Mouse (Mus musculus): Measurements from ENCODE around the gene Apbb1. TPM values are rescaled to one million over a fixed set of nuclear protein-coding genes. Genes with fewer than 3 reads are reported as not detected.

Apbb1 gene
- polyA plus RNA-seq, 2 experiments from 2014 or later, result 7.5 to 10.2 TPM

DNA sequence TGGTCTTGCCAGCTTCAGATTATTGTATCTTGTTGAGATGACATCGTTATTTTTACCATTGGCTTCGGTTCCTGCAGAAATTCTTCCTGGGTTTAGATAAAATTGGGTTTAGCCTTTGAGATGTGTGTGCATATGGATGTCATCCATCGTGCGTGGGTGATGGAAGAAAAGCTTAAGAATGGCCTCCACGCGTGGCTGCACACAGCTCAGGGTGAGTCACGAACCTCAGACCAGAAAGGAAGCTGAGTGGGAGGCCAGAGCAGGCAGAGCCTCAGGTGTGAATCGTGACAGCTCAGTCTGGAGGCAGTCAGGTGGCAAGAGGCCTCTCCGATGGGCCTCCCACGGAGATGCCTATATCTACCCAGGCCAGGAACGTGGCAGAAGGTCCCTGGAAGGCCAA lies 62.1 kb downstream of the Apbb1 start:
- ATAC-seq, result no peak

DNA sequence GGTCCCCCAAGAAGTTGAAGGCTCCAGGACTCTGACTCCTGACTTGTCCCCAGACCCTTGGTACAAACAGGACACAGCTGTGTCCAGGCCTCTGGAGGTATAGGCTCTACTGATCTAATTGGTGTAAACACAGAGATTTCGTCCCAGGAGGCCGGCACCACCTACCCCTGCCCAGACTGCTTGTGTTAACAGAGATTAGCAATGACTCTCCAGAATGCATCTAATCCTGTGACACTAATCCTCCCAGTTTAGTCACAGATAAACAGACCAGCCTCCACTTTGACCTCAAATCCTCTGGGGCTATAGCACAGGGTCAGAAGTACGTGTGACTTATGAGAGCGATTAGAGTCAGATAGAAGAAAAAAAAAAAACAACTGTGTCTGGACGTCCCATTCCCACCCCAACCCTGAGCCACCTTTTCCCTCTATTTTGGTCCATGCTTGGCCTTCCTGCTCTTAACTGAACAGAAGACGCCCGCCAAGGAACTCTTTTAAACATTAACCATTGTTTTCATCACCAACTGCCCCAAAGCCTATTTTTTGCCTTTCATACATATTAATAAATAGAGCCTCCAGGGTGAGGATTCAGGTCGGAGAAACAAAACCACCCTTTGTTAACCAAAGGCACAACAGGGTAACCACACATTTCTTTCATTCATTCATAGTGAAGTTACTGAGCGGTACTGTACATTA lies 64.6 kb downstream of the Apbb1 start:
- no peak for ATAC-seq

DNA sequence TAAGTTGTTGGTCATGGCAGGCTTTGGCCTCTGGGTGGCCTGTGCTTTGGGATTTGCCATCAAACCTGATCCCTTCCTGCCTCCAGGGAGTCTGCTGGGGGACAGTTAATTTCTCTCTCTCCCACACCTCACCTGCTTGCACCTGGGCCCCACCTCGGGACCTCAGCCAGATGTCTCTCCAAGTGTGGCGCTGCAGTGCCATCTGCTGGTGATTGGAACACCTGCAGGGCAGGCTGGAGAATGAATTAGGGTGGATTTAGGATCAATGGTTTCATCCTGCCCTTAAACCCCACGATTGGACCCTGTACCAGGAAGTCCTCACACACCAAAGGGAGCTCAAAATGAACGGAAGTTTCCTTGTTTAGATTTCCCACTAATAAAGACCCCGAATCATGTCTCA lies 66.3 kb downstream of the Apbb1 start:
- ATAC-seq, result peak; percentile 70

DNA sequence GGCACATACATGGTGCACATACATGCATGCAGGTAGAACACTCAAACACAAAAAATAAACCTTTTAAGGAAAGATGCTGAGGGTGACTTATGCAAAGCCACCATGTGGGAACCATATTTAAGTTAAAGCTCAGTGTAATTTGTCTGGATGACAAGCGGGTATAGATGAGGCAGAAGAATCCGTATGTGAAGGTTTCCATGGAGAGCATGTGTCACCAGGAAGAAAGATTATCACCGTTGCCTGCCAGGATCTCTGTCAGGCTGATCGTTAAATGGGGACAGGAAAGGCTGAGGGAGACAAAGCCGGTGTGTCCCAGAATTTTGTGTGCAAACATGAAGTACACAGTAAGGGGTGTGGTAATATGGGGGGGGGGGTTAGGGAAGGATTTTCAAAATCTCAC lies 66.9 kb downstream of the Apbb1 start:
- ATAC-seq, result no peak

DNA sequence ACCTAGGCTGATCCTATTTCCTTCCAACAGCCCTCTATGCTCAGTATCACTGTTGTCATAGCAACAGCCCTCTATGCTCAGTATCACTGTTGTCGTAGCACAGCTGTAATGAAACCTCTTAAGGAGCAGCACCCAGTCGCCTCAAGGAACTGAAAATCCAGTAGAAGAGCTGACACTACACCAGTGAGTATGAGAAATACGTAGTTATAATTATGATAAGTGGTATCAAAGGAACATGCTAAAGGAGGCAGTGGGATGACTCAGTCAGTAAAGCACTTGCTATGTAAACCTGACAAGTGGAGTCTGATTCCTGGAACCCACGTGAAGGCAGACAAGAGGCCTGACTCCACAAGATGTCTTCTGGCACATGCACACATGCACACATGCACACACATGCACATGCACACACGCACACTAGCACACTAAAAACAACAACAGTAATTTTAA lies 67.6 kb downstream of the Apbb1 start:
- ATAC-seq, result no peak

DNA sequence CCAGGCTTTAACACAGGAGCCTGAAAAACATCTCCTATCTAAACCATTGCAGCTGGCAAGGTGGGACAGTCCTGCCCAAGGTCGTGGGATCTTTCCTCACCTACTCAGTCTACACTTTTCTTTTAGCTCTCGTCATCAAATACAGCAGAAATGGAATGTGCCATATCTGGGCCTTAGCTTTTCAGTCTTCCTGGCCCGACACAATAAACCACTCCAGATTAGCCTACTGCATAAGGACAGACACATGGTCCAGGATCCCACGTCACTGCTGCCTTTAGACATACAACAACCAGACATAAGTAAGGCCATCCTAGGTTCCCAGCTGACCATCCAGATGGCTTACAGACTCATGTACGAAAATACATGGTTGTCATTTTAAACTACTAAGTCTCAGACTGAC lies 71.3 kb downstream of the Apbb1 start:
- no peak for ATAC-seq

Other genes with a start within 250 kb of the Apbb1 start
- not detected for gene Olfr690, start 247.5 kb downstream of the Apbb1 start, polyA plus RNA-seq (2017; shearing (Covaris generic))
- not detected for gene Olfr691, start 239.4 kb downstream of the Apbb1 start, polyA plus RNA-seq (2017; shearing (Covaris generic))
- not detected for gene Olfr692, start 213.4 kb downstream of the Apbb1 start, polyA plus RNA-seq (2017; shearing (Covaris generic))
- not detected for gene Gm5901, start 206.6 kb downstream of the Apbb1 start, polyA plus RNA-seq (2017; shearing (Covaris generic))
- 10 to 100 TPM in 1 of 2 experiments, 1 to 10 TPM in 1; 9.6 to 27.0 TPM for gene Fam160a2, start 181.6 kb downstream of the Apbb1 start, polyA plus RNA-seq (2017; shearing (Covaris generic))
- not detected for gene Cnga4, start 177.1 kb downstream of the Apbb1 start, polyA plus RNA-seq (2017; shearing (Covaris generic))
- not detected for gene Cckbr, start 155.9 kb downstream of the Apbb1 start, polyA plus RNA-seq (2017; shearing (Covaris generic))
- under 1 TPM in 1 of 2 experiments, not detected in 1; 0.19 TPM for gene Cavin3, start 99.4 kb downstream of the Apbb1 start, polyA plus RNA-seq (2017; shearing (Covaris generic))
- gene Smpd1, start 27.3 kb downstream of the Apbb1 start, polyA plus RNA-seq (2017; shearing (Covaris generic)), result 10 to 100 TPM; 21.6 to 25.9 TPM
- not detected for gene Hpx, start 18.5 kb upstream of the Apbb1 start, polyA plus RNA-seq (2017; shearing (Covaris generic))
- gene Trim3, start 51.9 kb upstream of the Apbb1 start, polyA plus RNA-seq (2017; shearing (Covaris generic)), result 1 to 10 TPM; 1.7 to 6.7 TPM
- gene Timm10b, start 58.4 kb upstream of the Apbb1 start, polyA plus RNA-seq (2017; shearing (Covaris generic)), result 100 to 1,000 TPM; 198 TPM
- 10 to 100 TPM in 1 of 2 experiments, 1 to 10 TPM in 1; 9.7 to 16.9 TPM for gene Arfip2, start 58.8 kb upstream of the Apbb1 start, polyA plus RNA-seq (2017; shearing (Covaris generic))
- gene Gm45799, start 58.9 kb upstream of the Apbb1 start, polyA plus RNA-seq (2017; shearing (Covaris generic)), result 10 to 100 TPM in 1 of 2 experiments, 1 to 10 TPM in 1; 6.7 to 12.1 TPM
- gene Dnhd1, start 69.2 kb upstream of the Apbb1 start, polyA plus RNA-seq (2017; shearing (Covaris generic)), result 1 to 10 TPM in 1 of 2 experiments, under 1 TPM in 1; 0.83 to 3.2 TPM
- gene Ilk, start 154.9 kb upstream of the Apbb1 start, polyA plus RNA-seq (2017; shearing (Covaris generic)), result 100 to 1,000 TPM; 138 to 196 TPM
- 10 to 100 TPM; 19.1 to 24.8 TPM for gene Rrp8, start 155.7 kb upstream of the Apbb1 start, polyA plus RNA-seq (2017; shearing (Covaris generic))
- gene Taf10, start 162.7 kb upstream of the Apbb1 start, polyA plus RNA-seq (2017; shearing (Covaris generic)), result 10 to 100 TPM in 1 of 2 experiments, 1 to 10 TPM in 1; 8.0 to 18.7 TPM
- gene Tpp1, start 170.6 kb upstream of the Apbb1 start, polyA plus RNA-seq (2017; shearing (Covaris generic)), result 100 to 1,000 TPM; 131 to 172 TPM
- not detected for gene Dchs1, start 206.0 kb upstream of the Apbb1 start, polyA plus RNA-seq (2017; shearing (Covaris generic))
- 100 to 1,000 TPM; 162 to 170 TPM for gene Mrpl17, start 229.4 kb upstream of the Apbb1 start, polyA plus RNA-seq (2017; shearing (Covaris generic))

Data from CD4-positive, CD25-positive, alpha-beta regulatory T cell, adult 4 months (primary cell).